Comparison of ENCODE assay signal across 18 mouse cellular contexts in genomic region chr6:32326406-32326805, GRCm38 (mm10).
DNase-seq lines count a peak whose midpoint lies in the region; TF ChIP-seq lines count a peak whose summit lies in the region.
"Had no signal": no experiment of that assay in that cellular context is flagged by ENCODE, and none has a peak within 500 bp of the region (broad histone marks: within the 10 kb centered on the region; RNA-seq: fewer than 3 reads in every experiment).

No protein-coding gene starts in this region.

- TF ChIP-seq CTCF in CH12.LX (conservative IDR thresholded peaks at IDR 0.05 in 1 of 2, IDR thresholded peaks at IDR 0.05 in 1 of 2; ENCODE audit: low read depth in 2 of 2, low read length in 2 of 2): no peak

- no peaks in the 10 kb centered on the region for H3K79me2 ChIP-seq in CH12.LX (replicated peaks; ENCODE audit: control insufficient read depth, extremely low read depth, insufficient read depth, poor library complexity, severe bottlenecking)

- no peak overlapping the region for H3K27ac ChIP-seq in heart, embryonic 10.5 days
- no peak overlapping the region for H3K27ac ChIP-seq in CH12.LX (ENCODE audit: insufficient read depth, low read depth)

- no peaks in the 10 kb centered on the region for H3K9me3 ChIP-seq in heart, embryonic 10.5 days
- no peaks in the 10 kb centered on the region for H3K9me3 ChIP-seq in CH12.LX (replicated peaks; ENCODE audit: low read length)
- H3K9me3 ChIP-seq: G1E had no signal

- H3K4me3 ChIP-seq in heart, embryonic 10.5 days: no peak overlapping the region
- no peak overlapping the region for H3K4me3 ChIP-seq in CH12.LX (replicated peaks in 1 of 3; ENCODE audit: low read depth in 2 of 3, low read length in 2 of 3, poor library complexity in 1 of 3)

- peak; percentile 67 for DNase-seq in heart, adult 11 months
- DNase-seq in heart, embryonic 10.5 days (ENCODE audit: low spot score): no peak
- no peak for DNase-seq in CH12.LX (ENCODE audit: extremely low read depth)
- DNase-seq in adipocyte (ENCODE audit: low spot score): no peak
- DNase-seq: adrenal gland, adult 2 months; adrenal gland, adult 8-10 months; adrenal gland, postnatal 10 days; adrenal gland, postnatal 14 days; adrenal gland, postnatal 25 days; adrenal gland, postnatal 36 days; B cell, adult 2 months; cerebellum, adult 11 months; cerebellum, adult 11-12 months; cerebellum, adult 18-20 months; cerebellum, adult 2 months; cerebellum, adult 8-10 months had no signal

- dilution Hi-C loops in CH12.LX (cut with MboI; ENCODE audit: extremely low pct_ligation_motif_present, extremely low pct_unique_long_range_greater_than_20kb, low sequenced_read_pairs): no loop called here

- in situ Hi-C loops in CH12.LX (cut with MboI; ENCODE audit: low pct_ligation_motif_present, low pct_unique_long_range_greater_than_20kb, low sequenced_read_pairs): loop anchor here (25.0 kb wide), 1 partner anchor 1961 kb away; no protein-coding TSS in a partner anchor

- no peak overlapping the region for H3K4me2 ChIP-seq in CH12.LX (ENCODE audit: insufficient read depth, low read depth, poor library complexity, severe bottlenecking)

- no peak for TF ChIP-seq RAD21 in CH12.LX (IDR thresholded peaks at IDR 0.05; ENCODE audit: low read depth, low read length)

- WGBS in heart, embryonic 10.5 days: 86% methylated on average over 5 of the region's 5 CpGs

- H3K4me1 ChIP-seq in heart, embryonic 10.5 days: peaks cover 47% of the 10 kb centered on the region
- H3K4me1 ChIP-seq in CH12.LX (ENCODE audit: control insufficient read depth in 1 of 2, insufficient read depth in 2 of 2): no peaks in the 10 kb centered on the region

- no peak for TF ChIP-seq EP300 in CH12.LX (IDR thresholded peaks at IDR 0.05; ENCODE audit: low read length)

- H3K27me3 ChIP-seq in heart, embryonic 10.5 days (ENCODE audit: insufficient read depth, poor library complexity, severe bottlenecking): no peaks in the 10 kb centered on the region
- peaks cover 72% of the 10 kb centered on the region for H3K27me3 ChIP-seq in CH12.LX (replicated peaks)
- H3K27me3 ChIP-seq: Patski had no signal

- TF ChIP-seq POLR2A in CH12.LX (IDR thresholded peaks at IDR 0.05; ENCODE audit: low read depth, low read length): no peak

- H3K36me3 ChIP-seq in heart, embryonic 10.5 days: no peaks in the 10 kb centered on the region
- H3K36me3 ChIP-seq in CH12.LX (replicated peaks in 1 of 2; ENCODE audit: control insufficient read depth in 1 of 2, insufficient read depth in 1 of 2, low read length in 1 of 2): no peaks in the 10 kb centered on the region
- H3K36me3 ChIP-seq: G1E had no signal

- no peak overlapping the region for H3K9ac ChIP-seq in CH12.LX (ENCODE audit: insufficient read depth, low read depth)

TF ChIP-seq in CH12.LX, 34 proteins besides CTCF, POLR2A, EP300 and RAD21:
- TF ChIP-seq IRF4 (IDR thresholded peaks at IDR 0.05; ENCODE audit: low read depth, low read length): no peak
- peak; percentile 77 for TF ChIP-seq BHLHE40 (IDR thresholded peaks at IDR 0.05; ENCODE audit: low read depth, low read length)
